Mouse (Mus musculus) frontal cortex, adult (tissue): ENCODE data around the gene Afmid.

ENCODE experiments used
- ATAC-seq: cut with Nextera tagmentation; 2 replicates; pipeline ENCODE4 v1.9.2; 2017; ENCODE audit warnings: mild to moderate bottlenecking, moderate library complexity, mixed read lengths; ENCODE audit not compliant: low TSS enrichment

The Afmid gene

DNA sequence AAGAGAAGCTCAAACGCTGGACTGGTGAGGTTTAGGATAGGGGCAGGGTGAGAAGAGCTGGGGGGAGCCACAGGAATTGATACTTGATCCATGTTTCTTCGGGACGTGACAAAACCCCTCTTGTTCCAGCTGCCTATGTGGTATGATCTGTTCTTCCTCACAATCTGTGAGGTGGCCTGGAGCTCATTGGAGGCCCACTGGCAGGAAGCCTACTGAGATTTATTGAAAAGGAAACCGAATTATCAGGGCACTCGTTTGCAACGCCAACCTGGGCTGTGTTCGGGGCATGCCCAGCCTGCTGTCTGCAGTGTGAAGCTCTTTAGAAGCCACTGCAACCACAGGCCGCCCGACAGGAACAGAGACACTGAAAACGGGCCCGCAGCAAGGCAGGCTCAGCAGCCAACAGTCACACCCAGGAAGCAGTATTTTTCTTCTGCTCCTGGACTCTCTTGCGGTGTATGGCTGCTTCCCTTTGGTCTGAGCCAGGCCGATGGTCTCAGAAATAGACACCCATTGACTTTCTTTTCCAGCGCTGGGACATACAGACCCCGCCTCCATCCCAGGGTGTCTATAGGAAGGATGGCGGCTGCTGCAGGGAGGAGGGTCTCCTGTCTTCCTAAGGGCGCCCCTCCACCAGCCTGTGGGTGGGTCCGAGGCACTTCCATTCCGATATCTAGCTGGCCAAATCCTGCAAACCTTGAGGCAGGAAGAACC, 22.7 kb downstream of the Afmid start:
- ATAC-seq, result peak; percentile 78

DNA sequence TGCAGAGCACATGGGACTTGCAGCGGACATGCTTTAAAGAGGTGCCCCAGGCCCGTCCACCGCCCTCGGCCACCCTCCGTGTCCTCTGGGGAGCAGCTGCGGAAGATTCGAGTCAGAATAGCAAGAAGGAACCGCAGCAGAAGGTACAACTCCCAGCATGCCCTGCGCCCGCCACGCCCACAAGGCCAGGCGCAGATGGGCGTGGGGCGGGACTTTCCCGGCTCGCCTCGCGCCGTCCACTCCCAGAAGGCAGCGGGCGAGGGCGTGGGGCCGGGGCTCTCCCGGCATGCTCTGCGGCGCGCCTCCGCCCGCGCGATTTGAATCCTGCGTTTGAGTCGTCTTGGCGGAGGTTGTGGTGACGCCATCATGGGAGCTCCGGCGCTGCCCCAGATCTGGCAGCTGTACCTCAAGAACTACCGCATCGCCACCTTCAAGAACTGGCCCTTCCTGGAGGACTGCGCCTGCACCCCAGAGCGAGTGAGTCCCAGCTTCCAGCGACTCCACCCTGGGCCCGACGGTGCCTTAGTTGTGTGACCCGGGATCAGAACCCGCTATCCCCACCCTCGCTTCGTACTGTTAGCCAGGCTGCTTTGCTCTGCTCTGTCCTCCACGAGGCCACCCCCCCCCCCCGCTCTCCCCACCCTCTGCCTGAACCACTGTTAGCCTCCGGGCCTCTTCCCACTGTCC, 23.4 kb downstream of the Afmid start, which contains the start of gene Birc5:
Gene Birc5, plus strand, starts transcription at position 267 of the 687 bp plus-strand sequence.
- peak; percentile 94 for ATAC-seq

DNA sequence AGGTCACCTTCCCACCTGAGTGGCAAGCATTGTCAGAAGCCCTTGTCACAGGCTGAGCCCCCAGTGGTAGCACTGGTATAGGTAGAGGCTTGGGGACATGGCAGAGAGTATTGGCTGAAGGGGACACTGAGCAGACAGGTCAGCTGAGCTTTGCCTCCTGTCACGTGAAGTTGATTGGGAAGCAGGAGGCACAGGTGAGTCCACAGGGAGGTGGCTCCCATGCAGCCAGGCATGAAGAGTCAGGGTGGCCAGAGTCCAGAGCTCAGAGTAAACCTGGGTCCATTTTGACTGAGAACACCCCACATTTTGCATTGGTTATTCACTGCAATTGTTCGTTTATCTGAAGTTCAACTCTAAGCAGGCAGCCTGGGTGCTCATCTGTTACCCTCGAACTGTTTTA, 27.2 kb downstream of the Afmid start:
- no peak for ATAC-seq

DNA sequence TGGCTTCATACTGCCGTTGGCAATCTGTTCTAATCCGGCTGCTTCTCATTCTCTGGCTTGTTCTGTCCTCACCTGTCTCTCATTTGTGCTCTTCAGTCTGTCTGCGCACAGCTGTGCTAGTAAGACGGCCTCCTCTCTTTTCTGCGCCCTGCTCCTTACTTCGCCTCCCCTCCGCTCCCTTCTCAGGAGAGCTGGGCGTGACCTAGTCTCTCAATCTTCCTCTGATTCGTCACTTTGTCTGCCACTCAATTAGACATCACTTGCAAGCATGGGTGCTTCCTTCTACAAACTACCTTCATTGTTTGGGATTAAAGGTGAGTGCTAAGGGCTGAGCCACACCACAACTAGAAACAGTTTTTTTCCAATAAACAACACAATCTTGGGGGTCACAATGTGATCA, 28.5 kb downstream of the Afmid start:
- ATAC-seq, result no peak

DNA sequence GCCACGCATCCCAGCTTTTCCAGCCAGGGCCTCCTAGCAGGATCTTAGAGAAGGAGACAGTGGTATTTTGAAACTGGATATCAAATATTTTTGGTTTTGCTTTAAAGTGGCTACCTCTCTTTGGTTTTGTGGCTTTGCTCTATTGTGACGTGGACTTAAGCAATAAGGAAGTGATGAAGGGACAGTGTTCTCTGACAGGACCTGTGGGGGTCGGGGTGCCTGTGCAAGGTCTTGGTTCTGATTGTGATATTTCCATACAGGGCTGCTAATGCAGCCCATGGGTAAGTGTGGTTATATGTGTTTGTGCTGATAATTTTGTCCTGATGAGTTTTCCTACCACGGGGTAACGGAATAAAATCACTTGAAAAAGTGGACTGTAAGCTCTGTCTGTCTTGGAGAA, 29.6 kb downstream of the Afmid start:
- ATAC-seq, result no peak

DNA sequence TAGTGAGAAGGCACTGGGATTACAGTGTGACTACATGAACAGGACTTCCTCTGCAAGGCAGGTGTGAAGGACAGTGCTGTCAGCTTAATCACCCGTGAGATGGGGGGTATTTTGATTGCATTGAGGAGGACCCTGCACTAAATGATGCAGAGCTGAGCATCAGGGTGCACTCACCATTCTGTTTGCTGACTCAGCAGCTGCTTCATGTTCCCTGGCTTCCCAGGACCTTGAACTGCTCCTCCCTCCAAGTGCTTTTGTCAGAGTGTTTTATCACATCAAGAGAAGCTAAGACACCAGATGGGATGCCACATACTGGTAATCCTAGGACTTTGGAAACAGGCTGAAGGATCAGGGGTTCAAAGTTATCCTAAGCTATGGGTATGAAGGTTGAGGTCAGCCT, 30.3 kb downstream of the Afmid start:
- no peak for ATAC-seq

DNA sequence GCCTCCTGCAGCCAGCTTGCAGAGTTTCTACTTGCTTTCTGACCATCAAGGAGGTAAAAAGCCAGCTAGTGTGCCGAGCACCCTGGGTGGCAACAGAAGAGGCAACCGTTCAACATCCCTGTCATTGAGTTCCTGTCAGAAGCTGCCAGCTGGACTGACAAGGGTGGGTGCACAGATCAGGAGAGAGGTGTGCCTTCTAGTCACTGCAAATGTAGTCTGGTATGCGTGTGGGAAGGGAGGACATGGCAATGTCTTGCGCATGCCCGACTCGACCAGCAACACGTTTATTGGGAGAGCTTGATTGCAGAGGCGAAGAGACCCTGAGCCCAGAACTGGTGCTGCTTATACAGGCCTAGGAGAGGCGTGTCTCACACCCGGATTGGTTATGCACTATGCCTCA, 31.7 kb downstream of the Afmid start:
- no peak for ATAC-seq

DNA sequence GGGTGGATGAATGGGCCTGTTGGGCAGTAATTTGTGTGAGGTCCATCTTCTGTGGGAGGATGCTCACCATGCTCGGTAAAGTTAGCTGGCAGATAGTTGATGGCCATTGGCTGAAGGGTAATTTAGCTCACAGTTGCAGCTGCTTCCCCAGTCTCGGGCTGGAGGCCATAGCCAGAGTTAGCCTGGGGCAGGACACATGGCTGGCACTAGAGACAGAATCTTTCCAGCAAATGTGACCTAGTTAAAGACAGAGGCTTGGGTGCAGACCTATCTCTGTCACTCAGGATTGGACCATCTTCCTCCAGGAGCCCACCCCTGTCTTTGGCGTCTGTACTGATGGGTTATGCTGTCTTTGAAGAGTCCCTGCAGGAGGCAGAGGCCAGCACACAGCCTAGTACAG, 32.7 kb downstream of the Afmid start:
- ATAC-seq, result no peak

DNA sequence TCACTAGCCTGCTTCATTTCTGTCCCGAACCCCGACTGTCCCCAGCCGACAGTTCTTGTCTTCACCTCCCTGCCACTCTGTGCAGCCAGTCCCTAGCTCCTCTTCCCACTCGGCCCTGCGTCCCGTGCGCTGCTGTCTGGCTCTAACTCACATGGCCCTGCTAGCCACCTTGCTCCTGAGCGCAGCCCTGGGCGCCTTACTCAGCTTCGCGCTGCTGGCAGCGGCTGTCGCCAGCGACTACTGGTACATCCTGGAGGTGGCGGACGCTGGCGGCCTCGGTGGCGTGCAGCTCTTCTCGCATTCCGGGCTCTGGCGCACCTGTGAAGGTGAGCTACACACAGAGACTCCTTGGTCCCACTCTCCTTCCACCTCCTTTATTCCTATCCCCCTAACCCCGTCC, 34.9 kb downstream of the Afmid start, which contains the start of gene Tmem235:
Gene Tmem235, plus strand, starts transcription at position 152 of the 400 bp plus-strand sequence.
- ATAC-seq, result no peak

DNA sequence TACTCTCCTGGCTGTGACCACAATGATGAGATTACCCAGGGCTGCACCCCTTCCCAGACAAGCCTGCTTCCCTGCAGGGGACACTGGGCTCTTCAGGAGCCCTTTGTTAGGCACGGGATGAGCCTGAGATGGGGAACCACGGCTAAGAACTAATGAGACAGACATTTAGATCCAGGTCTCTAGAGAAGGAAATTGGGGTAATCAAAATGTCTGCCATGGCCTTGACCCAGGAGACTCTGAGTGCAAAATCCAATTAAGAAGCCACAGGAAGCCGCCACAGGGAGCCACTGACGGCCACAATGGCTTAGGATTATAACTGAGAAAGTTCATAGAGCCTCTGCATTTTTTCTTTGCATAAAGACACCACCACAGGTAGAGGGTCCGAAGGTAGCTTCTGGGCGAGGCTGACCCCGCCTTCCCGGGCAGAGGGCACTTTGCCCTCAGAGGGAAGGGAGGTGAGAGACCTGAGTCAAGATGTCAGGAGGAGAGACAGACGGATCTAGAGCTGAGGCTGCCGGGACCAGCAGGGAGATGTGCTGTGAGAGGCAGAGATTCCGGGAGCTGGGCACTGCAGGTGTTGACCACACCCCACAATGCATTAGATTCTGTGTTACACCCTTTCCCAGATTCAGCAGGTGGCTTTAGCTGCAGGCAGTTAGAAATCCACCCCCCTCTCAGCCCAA, 37.6 kb downstream of the Afmid start:
- ATAC-seq, result no peak

DNA sequence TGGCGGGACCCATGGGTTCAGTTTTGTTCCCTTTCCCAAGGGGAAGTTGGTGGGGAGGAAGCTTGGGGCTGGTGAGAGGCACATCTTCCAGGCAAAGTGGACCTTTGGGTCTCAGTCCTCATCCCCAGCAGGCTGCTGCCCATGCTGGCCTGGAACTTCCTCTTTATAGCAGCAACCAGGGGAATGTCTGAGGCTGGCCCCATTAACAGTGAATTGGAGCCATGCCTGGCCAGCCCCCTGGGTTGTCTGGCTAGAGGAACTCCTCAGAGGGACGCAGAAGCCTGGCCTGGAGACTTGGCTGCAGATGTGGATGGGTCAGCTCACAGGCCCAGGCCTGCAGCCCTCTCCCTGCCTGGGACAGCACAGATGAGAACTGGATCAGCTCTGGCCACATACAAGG, 39.1 kb downstream of the Afmid start:
- no peak for ATAC-seq

DNA sequence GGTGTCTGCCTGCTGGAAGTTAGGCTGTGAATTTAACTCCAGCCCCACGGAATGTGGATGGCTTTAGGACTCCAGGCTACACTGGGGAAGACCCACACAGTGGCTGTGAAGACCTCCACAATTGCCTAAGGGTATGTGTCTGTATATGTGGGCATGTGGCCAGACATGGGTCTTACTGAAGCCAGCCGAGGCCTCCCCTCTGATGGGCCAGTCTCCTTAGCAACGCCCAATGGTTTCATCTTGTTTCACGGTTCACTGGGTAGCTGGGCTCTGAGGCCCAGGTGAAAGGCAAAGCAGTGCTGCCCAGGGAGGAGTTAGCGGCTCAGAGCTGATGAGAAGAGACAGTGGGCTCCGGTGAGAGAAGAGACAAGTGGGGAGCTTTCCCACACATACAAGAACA, 40.3 kb downstream of the Afmid start:
- ATAC-seq, result no peak

DNA sequence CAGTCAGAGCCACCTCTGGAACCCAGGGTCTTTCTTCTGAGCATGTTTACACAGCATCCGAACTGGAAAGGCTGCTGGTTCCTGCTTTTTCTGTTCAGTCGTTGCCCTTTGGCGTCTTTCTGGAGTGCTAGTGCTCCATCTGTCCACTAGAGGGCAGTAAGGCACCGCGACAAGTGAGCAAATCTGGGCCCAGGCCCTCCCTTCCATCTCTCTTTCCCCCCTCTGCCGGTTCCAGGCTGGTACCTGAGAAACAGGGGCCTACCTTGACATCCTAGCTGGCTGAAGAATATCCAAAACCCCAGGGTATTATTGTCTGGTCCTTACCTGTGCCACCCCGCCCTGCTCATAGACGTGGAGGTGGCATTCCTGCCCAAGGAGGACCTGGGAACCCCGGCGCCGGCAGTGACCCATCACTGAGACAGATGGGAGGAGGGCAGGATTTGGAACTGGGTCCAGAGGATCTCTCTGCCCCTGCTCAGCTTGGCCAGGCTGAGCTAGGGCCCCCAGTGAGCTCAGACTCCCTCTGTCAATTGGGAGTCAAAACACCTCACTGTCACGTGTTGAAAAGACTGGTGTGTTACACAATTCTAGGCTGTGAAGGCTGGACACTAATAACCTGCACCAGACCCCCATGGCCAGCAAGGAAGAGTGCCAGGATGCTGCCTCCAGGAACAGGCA, 45.1 kb downstream of the Afmid start:
- peak; percentile 56 for ATAC-seq

DNA sequence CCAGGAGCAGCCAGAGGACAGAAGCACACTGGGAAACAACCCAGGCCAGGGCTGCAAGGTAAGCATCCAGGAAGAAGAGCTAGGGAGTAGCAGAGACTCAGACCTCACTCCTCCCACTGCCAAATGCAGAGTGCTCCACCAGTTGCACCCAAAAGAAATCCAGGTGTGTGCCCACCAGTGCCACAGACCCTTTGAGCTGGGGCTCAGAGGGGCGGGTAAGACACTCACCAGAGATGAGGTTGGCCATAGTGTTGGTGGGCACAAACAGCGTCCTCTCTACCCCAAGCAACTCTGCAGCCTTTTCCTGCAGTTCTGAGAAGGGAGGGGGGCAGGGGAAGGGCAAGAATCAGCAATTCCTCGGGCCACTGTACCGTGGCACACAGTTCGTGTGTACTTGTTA, 45.7 kb downstream of the Afmid start:
- 0 out of 2 replicates have a peak, but pooled peaks have one; percentile 25 for ATAC-seq

DNA sequence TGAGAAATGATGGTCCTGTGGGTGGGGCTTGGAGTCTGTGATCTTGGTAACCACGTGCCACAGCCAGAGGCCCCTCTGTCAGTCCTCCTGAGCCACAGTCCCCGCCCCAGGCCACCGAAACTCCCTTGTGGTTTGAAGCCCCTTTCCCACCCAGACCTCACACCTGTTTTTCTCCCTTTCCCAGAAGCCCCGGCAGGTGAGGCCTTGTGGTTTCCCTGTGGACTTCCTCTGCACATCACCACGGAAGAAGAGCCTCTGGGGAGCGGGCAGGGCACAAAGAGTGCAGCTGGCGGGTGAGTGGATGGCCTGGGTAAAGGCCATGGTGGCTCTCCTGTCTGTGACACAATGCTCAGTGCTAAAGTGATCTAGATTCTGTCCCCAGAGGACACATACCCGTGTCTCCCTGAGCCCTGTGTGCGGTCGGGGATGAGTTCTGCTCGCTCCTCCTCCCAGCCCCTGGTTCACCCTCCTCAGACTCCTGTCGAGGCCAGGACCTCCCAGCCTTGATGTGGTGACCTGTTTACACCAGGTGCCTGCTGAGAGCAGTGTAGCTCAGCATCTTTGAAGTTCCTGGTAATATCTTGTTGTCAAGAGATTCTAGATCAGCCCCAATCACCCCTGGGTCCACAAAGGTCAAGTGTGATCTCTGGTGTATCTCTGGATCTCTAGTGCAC, 46.3 kb downstream of the Afmid start:
- ATAC-seq, result no peak

DNA sequence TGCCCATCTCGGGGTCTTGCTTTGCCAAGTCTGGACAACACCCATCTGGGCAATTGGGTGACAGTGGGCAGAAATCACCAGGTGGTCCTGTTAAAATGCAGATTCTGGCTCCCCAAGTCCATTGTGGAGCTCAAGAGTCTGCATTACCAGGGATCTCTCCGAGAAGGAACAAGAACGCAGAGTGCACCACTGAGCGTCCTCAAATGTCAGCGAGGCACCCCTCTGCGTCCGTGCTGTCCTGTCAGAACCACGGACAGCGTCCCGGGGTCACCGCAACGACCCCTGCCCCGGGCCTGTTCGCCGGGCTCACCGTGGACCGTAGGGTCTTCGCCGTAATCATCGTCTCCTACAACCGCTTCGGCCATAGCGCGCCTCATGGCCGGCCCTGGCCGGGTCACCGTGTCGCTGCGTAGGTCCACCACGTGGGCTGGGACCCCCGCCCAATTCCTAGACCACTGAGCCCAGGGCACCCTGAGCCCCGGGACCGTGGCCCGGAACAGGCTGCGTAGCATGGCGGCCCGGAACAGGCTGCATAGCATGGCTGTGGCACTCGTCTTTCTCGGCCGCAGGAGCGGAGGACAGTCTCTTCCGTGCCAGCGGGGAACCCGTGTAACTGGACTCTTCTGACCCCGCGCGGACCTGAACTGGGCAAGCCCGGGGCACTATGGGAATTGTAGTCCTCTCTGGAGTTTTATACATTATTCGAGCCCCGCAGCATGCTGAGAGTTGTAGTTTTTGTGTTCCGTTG, 47.3 kb downstream of the Afmid start, which contains the start of gene Tha1:
Gene Tha1, minus strand, starts transcription at position 621 of the 748 bp plus-strand sequence.
- ATAC-seq, result peak; percentile 84

DNA sequence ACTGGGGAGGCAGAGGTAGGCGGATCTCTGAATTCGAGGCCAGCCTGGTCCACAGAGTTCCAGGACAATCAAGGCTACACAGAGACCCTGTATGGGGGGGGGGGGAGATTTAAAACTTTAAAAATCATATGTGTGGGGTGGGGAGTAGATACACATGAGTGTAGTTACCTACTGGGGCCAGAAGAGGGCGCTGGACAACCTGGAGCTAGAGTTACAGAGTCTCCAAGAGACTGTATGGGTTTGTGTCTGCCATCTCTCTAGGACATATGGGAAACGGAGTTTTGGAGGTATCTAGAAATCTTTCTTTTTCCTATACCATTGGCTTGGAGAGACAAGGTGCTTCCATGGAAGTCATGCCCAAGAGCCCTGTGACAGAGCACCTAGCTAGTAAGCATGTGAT, 48.7 kb downstream of the Afmid start:
- ATAC-seq, result no peak

DNA sequence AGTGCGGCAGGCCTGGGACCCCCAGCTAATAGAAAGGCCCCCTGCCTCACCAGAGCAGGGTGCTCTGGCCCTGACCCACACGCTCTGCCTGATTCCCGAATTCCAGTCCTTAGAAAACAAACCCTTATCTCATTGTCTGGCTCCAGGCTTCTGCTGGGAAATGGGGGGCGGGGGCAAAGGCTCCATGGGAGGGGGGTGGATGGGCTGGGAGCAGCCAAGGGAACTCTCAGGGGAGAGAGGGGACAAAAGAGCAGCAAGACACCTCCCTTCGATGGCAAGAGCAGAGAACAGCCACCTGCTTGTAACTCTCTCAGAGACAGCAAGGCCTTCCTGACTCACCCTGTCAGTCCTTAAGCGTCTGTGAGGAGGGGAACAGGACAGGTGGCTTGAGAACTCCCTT, 50.0 kb downstream of the Afmid start:
- no peak for ATAC-seq

DNA sequence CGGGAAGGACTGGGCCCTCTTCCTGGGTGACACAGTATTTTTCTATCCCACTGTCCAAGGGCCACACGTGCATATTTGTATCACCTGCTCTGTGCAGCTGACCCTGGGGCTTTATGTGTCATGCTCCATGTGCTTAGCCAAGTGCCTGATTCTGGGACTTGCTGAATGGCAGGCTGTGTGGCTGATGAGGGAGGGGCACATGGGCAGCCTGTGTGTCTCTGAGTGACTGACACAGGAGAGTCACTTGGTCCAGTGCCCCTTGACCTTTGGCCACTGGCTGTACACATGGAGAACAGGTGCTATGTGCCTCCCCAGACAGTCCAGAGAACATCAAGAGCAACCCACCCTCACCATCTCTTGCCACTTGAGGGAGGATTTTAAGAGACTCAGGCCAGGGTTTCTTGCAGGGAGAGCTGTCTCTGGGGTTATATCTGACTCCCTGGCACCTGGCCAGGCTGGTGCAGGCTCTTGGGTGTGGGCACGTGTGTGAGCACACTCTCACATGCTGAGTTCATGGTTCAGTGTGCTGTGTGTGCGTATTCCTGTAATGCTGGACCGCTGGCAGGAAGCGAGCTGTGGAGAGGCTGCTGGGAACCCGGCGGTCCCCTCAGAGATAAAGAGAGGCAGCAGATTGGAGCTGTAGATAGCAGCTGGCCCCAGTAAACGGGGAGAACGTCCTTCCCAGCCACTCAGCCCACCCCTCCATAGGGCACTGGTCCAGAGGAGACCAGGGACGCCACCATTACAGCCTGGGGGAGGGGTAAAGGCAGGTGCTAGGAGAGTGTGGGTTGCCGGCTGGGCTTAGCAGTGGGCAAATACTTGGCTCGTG, 52.4 kb downstream of the Afmid start:
- peak; percentile 62 for ATAC-seq

DNA sequence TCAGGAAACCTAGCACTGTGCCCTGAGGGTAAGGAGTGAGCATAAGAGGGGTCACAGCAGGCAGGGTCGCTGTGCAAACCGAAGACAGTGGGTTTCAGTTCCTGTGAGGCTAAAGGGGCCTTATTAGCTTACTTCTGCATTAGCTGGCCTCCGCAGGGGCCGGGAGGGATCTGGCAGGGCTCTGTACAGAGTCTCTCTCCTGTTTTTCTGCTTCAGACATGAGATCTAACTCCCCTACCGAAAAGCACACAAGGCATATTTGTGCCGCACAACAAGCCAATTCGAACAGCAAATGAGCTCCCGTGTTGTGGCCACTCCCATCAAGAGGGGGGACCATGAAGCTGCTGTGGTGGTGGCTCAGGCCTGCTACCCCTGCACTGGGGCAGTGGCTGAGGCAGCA, 53.2 kb downstream of the Afmid start:
- ATAC-seq, result no peak
